Mouse (Mus musculus): ENCODE results near the gene Chil1.
A peak's percentile ranks its signal among the peaks of the same experiment; 100 is the strongest.

Chil1 gene

GRCm38 (mm10) chr1:134182025-134182424, at the start of gene Chil1:
Gene Chil1 (plus strand): TSS chr1:134182176.
- DNase-seq (ENCODE audit: low spot score in 2 of 2) = no peak

GRCm38 (mm10) chr1:134133316-134133715, 48.7 kb upstream of the Chil1 start:
- DNase-seq (ENCODE audit: low spot score in 2 of 2) = no peak

GRCm38 (mm10) chr1:134136351-134136750, 45.6 kb upstream of the Chil1 start:
- DNase-seq (ENCODE audit: low spot score in 2 of 2) = no peak

GRCm38 (mm10) chr1:134138424-134138823, 43.6 kb upstream of the Chil1 start:
- no peak for DNase-seq (ENCODE audit: low spot score in 2 of 2)

- no peak for DNase-seq (ENCODE audit: low spot score in 2 of 2)
These were observed 39.6 kb upstream of the Chil1 start for GRCm38 (mm10) chr1:134142363-134142794.

GRCm38 (mm10) chr1:134146066-134146465, 35.9 kb upstream of the Chil1 start:
- no peak for DNase-seq (ENCODE audit: low spot score in 2 of 2)

- DNase-seq (ENCODE audit: low spot score in 2 of 2) = no peak
These were observed 31.9 kb upstream of the Chil1 start for GRCm38 (mm10) chr1:134150076-134150475.

GRCm38 (mm10) chr1:134150745-134151144, 31.2 kb upstream of the Chil1 start:
- no peak for DNase-seq (ENCODE audit: low spot score in 2 of 2)

GRCm38 (mm10) chr1:134151655-134152412, 30.1 kb upstream of the Chil1 start:
- peak; percentile 64 to 74 for DNase-seq (ENCODE audit: low spot score in 2 of 2)

GRCm38 (mm10) chr1:134152626-134153590, 29.1 kb upstream of the Chil1 start:
- no peak for DNase-seq (ENCODE audit: low spot score in 2 of 2)

GRCm38 (mm10) chr1:134154121-134154520, 27.9 kb upstream of the Chil1 start:
- no peak for DNase-seq (ENCODE audit: low spot score in 2 of 2)

- no peak for DNase-seq (ENCODE audit: low spot score in 2 of 2)
These were observed 27.3 kb upstream of the Chil1 start for GRCm38 (mm10) chr1:134154655-134155054.

- no peak for DNase-seq (ENCODE audit: low spot score in 2 of 2)
These were observed 21.6 kb upstream of the Chil1 start for GRCm38 (mm10) chr1:134160404-134160803.

GRCm38 (mm10) chr1:134161399-134161798, 20.6 kb upstream of the Chil1 start:
- no peak for DNase-seq (ENCODE audit: low spot score in 2 of 2)

GRCm38 (mm10) chr1:134162510-134163225, 19.3 kb upstream of the Chil1 start:
- no peak for DNase-seq (ENCODE audit: low spot score in 2 of 2)

GRCm38 (mm10) chr1:134163476-134163875, 18.5 kb upstream of the Chil1 start:
- DNase-seq (ENCODE audit: low spot score in 2 of 2) = no peak

GRCm38 (mm10) chr1:134164454-134164853, 17.5 kb upstream of the Chil1 start:
- no peak for DNase-seq (ENCODE audit: low spot score in 2 of 2)

- no peak for DNase-seq (ENCODE audit: low spot score in 2 of 2)
These were observed 15.4 kb upstream of the Chil1 start for GRCm38 (mm10) chr1:134166547-134166946.

- DNase-seq (ENCODE audit: low spot score in 2 of 2) = no peak
These were observed 14.3 kb upstream of the Chil1 start for GRCm38 (mm10) chr1:134167416-134168305.

- no peak for DNase-seq (ENCODE audit: low spot score in 2 of 2)
These were observed 13.4 kb upstream of the Chil1 start for GRCm38 (mm10) chr1:134168567-134168966.

Data from spleen, postnatal 10 days (tissue).